Mouse (Mus musculus) left cerebral cortex, adult 2 months (tissue): ENCODE results near the gene Nudt2. TPM values are rescaled to one million over a fixed set of nuclear protein-coding genes. Genes with fewer than 3 reads are reported as not detected.
"Not testable (repeated sequence)": the region's sequence is repeated elsewhere in the genome, so short reads cannot be mapped to it uniquely, and the experiment has no call there.

ENCODE experiments used
- DNase-seq, 2 experiments: peaks; one replicate each; pipeline ENCODE4 v3.0.0; 2021 to 2022; ENCODE audit warnings: low spot score in 2 of 2, mixed read lengths in 1 of 2; ENCODE audit errors: extremely low spot score in 1 of 2
- H3K27ac ChIP-seq: fragments of 200-600 bp; 2 replicates; pipeline ENCODE4 v1.8.1; 2022
- H3K4me3 ChIP-seq: fragments of 200-600 bp; 2 replicates; pipeline ENCODE4 v1.8.1; 2022
- CTCF ChIP-seq: fragments of 200-600 bp; IDR thresholded peaks from 2 replicates; pipeline ENCODE4 v1.8.1; 2022; ENCODE audit warnings: antibody characterized with exemption, mild to moderate bottlenecking, moderate library complexity
- intact Hi-C: fragments of 180-260 bp; cut with DNase I; formaldehyde crosslinking; loops from one replicate; pipeline ENCODE4 v1.15.1; 2025
- long read RNA-seq, 2 experiments: library from polyadenylated mRNA; stranded (forward); transcript quantifications; one replicate each; pipeline ENCODE4 v2.0.0; 2021; ENCODE audit warnings: borderline mapping rate in 2 of 2
- total RNA-seq, 2 experiments: library from RNA; stranded (reverse); gene quantifications; 2 replicates each; pipeline ENCODE4 v1.2.3; 2021

Gene Nudt2
- total RNA-seq = 10 to 100 TPM; 25.3 to 28.2 TPM
- long read RNA-seq, experiment 1, transcript Nudt2-201 (3 exons, 845 nt) = major isoform, 8 of 10 reads
- long read RNA-seq, experiment 1, partial matches to known transcripts = 0 of 10 reads
- long read RNA-seq, experiment 1, other reads (novel, unspliced or antisense) = 2 of 10 reads
- long read RNA-seq, experiment 2, transcript Nudt2-201 (3 exons, 845 nt) = major isoform, 5 of 8 reads
- long read RNA-seq, experiment 2, partial matches to known transcripts = 1 of 8 reads
- long read RNA-seq, experiment 2, other reads (novel, unspliced or antisense) = 2 of 8 reads

DNA sequence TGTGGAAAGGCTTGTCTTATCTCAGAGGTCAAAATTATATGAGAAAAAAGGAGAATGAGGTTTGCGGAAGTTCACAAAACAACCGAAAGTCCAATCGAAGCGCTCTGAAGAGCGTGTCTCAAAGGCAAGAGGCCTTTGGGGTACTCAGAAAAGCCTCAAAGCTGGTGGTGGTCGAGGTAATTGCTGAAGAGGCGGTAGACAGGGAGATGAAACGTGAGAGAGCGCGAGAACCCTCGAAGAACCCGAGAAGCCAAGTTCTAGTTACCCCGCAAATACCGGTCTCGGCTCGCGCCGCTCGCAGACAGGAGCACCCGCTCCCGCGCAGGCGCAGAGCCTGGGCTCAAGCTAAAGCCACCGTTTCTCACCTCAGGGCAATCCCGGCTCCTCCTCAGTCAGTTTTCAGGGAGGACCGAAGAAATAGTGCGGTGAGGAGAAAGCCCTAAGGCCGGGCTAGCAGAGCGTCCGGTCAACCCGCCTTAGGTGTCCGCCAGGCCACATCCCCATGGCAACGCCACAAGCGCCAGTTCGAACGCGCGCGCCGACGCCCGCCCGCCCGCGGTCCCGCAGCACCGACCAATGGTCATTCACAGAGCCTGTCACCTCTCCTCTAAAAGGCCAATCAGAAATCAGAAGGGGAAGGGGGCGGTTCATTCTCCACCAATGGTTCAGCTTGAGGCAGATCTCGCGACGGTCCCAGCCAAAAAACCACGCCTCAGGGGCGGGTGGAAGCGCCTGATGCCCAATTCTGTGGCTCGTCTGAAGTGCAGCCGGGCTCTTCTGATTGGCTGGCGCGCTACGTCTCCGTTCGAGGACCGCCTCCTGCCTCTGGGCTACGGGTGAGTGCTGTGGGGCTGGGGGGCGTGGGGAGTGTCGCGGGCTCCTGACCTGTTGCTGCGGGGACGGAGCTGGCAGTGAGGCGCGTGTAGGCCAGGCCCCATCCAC is at the start of gene Nudt2, which contains the start of gene Kif24:
Gene Nudt2, plus strand, starts transcription at position 807 of the 942 bp plus-strand sequence.
Gene Kif24, minus strand, starts transcription at position 543 of the 942 bp plus-strand sequence.
- Histone ChIP-seq H3K27ac (peak within 1 kb of the TSS; percentile 76), H3K4me3 (peak within 1 kb of the TSS; percentile 64)
- peak; percentile 96 to 97 for DNase-seq
- intact Hi-C loops = no loop called here
- no peak; the same call in 1 of the 2 replicates for TF ChIP-seq CTCF

DNA sequence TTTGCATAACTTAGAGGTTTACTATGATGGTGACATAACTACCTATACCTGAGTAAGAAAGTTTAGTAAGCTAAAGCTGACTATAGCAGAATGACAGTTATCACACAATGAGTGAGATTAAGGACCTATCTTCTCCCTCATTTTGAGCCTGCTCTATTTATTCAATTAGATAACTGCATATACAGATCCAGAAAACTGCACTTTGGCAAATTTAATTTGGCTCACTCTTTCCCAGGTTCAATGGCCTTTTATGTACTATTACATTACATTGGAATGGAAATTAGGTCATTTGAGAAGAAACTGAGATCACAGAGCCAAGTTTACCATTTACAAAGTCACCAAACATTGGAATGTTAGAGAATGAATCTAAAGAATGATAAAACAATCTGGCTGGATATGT is 48.0 kb upstream of the Nudt2 start:
- intact Hi-C loops = no loop called here
- no peak for TF ChIP-seq CTCF
- no peak overlapping the region for H3K4me3 ChIP-seq
- no peak overlapping the region for H3K27ac ChIP-seq
- no peak for DNase-seq

DNA sequence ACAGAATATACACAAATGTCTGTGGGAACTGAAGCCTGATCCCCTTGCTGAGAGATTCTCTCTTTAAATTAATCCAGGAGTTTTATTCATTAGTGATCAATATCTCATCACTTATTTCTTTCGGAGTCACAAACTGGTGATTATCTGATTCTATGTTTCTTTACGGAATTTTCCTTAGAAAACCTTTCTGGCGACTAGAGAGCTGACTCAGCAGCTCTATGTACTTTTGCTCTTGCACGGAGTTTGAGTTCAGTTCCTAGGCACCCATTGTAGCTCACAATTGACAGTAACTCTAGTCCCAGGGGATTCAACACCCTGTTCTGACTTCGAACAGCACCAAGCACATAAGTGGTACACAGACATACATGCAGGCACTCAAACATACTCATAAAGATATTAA is 26.0 kb upstream of the Nudt2 start:
- DNase-seq = no peak
- intact Hi-C loops = no loop called here
- no peak for TF ChIP-seq CTCF

DNA sequence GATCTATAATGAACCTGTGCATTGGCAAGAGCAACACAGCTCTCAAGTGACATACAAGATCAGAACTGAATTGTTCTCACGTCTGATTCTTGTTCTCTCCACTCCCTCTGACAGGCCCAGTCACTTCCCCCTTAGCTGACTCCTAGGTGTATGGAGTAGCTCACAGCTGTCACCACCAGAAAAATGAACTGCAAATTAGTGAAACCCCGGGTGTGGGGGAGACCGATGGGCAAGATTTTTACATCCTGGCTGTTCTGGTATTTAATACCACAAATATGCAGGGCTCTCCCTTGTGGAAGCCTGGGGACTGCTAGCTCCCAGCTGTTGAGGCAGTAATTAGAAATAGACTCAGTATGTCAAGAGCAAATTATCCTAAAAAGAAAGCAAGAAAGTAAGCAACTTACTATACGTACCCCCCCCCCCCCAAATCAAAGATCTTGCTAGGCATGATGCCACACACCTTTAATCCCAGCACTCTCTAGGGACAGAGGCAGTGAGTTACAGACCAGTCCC is 22.1 kb upstream of the Nudt2 start:
- intact Hi-C loops = no loop called here
- DNase-seq = no peak
- no peak overlapping the region for H3K27ac ChIP-seq
- H3K4me3 ChIP-seq = no peak overlapping the region
- TF ChIP-seq CTCF = no peak

More for the DNA sequence above, 26.0 kb upstream of the Nudt2 start:
- Histone ChIP-seq H3K4me3 (no peak overlapping the region), H3K27ac (no peak overlapping the region)

DNA sequence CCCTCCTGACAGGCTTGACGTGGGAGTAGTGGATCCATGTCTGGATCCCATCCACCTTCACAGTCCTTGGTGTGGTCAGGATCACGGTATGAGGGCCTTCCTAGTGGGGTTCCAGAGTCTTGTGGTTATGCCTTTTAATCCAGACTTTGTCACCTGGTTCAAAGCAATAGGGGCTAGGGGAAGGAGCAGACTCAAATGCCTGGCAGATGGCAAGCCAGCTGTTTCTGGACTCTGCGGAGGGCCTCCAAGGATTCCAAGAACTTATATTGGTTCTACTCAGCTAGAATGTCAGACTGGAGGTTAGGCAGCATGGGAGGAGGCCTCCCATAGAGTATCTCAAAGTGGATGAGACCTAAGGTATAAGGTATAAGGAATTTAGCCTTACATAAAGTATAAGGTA is 17.4 kb upstream of the Nudt2 start:
- Histone ChIP-seq H3K27ac (no peak overlapping the region), H3K4me3 (no peak overlapping the region)
- intact Hi-C loops = no loop called here
- DNase-seq = no peak
- TF ChIP-seq CTCF = no peak

DNA sequence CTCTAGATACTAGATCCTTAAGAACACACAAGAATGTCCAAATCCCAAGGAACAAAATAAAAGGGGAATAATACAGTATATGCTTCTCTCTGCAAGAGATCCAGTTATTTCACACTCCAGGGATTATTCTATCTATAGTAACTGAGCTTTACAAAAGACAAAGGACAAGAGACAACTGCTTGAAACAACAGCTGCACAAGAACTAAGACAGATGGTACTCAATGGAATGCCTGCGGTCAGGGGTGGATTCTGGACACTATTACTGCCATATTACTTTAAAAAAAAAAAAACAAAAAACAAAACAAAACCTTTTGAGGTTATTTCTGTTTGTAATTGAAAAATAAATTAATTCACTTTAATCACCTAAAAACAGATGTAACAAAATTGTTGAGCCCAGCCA is 4.3 kb upstream of the Nudt2 start:
- intact Hi-C loops = no loop called here
- DNase-seq = no peak
- no peak for TF ChIP-seq CTCF
- no peak overlapping the region for H3K27ac ChIP-seq
- no peak overlapping the region for H3K4me3 ChIP-seq

DNA sequence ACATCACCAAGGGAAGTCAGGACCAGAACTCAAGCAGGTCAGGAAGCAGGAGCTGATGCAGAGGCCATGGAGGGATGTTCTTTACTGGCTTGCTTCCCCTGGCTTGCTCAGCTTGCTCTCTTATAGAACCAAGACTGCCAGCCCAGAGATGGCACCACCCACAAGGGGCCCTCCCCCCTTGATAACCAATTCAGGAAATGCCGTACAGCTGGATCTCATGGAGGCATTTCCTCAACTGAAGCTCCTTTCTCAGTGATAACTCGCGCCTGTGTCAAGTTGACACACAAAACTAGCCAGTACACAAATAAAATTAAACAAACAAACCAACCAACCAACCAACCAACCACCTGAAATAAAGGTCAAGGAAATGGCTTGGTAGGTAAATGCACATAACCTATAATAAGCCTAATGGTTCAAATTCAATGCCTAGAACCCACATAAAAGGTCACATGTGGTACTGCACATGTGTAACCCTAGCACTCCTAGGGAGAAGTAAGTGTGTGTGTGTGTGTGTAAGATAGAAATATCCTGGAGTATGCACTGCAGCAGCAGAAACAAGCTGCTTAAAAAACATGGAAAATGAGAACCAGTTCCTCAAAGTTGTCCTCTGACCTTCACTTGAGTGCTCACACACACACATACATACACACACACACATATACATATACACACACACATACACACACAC is 1.8 kb upstream of the Nudt2 start:
- H3K4me3 ChIP-seq, H3K27ac ChIP-seq, DNase-seq, intact Hi-C loops: not testable (repeated sequence)

DNA sequence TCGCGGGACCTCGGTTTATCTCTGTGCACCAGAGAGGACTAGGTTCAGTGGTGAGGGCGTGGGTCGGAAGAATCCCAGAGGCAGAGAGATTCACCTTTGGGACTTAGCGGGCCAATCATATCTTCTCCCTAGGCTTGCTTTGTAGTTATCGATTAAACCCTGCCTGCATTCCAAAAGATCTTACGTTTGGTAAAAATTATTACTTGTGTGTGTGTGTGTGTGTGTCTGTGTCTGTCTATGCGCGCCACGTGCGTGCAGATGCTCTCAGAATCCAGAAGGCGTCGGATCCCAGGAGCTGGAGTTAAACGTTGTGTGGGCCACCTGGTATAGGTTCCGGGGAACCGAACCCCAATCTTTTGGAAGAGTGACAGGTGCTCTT is 325 bp downstream of the Nudt2 start:
- Histone ChIP-seq H3K27ac (peak overlapping the region; percentile 76), H3K4me3 (peak overlapping the region; percentile 64)
- TF ChIP-seq CTCF = no peak; the same call in 1 of the 2 replicates
- DNase-seq = no peak
- intact Hi-C loops = no loop called here

DNA sequence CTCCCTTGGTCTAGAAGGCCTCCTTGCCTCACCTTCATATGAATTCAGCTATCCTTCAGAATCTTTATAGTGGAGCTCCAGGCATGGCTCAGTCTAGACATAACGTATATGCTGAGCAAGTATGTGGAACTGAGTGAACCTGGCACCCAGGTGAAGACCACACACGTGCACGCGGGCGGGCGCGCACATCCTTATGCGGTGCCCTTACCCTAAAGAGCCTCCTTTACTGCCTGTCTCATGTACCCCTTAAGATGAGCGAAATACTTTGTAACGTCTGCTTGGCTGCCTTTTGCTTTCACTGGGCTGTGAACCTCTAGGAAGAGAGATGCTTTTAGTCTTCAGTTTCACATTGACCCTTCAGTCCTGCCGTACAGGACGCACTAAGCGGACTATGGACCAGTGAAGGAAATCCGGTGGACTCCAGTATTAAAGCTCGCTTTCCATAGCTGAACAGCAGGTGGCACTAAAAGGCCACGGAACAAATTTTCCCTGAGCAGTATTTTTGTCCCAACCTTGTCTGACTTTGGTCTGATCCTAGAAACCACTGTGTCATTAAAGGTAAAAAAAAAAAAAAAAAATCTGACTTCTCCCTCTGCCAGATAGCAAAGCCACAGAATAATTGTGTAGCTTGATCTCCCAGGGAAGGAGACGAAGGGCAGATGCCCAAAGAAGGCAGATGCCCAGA is 3.6 kb downstream of the Nudt2 start:
- peak; percentile 60 to 61 for DNase-seq
- no peak overlapping the region; the same call in 1 of the 2 replicates for H3K27ac ChIP-seq
- intact Hi-C loops = loop anchor here (1.0 to 2.0 kb wide), 4 partner anchors 38 to 228 kb away; partner anchors contain the start of gene Cntfr
- H3K4me3 ChIP-seq = no peak overlapping the region
- TF ChIP-seq CTCF = peak; percentile 75

DNA sequence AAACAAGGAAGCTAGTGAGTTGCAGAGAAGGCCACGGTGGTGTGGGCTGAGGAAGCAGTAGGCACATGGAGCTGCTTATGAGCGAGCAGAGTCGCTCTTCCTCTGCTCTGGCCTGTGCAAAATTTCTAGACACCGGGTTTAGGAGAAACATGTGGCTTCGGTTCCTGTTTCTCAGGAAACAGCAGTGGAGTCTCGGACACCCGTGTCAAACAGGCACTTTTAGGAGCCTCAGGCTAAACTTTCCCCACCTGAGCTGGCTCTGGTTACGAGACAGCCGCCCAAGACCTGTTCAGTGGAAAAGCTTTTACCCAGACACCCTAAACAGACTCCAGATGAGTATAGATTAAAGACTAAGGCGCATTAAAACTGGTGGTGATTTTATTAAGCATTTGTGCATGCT is 4.2 kb downstream of the Nudt2 start:
- intact Hi-C loops = loop anchor here (2.0 kb wide), 2 partner anchors 184 to 228 kb away; partner anchors contain the start of gene Cntfr

More for the DNA sequence above, 4.2 kb downstream of the Nudt2 start:
- no peak for TF ChIP-seq CTCF
- H3K4me3 ChIP-seq = no peak overlapping the region
- no peak for DNase-seq
- H3K27ac ChIP-seq = peak overlapping the region; percentile 50; the same call in 1 of the 2 replicates
